Mouse (Mus musculus) subcutaneous adipose tissue, adult 2 months (tissue): Measurements from ENCODE around the gene Vmn2r107. TPM values are rescaled to one million over a fixed set of nuclear protein-coding genes. Genes with fewer than 3 reads are reported as not detected.

Source experiments
- polyA plus RNA-seq: library from polyadenylated mRNA; depleted of rRNA; stranded (reverse); fragments of >200 nt; gene quantifications from 2 replicates; pipeline ENCODE4 v1.2.3, GENCODE M21; 2012; ENCODE audit warnings: low replicate concordance; rRNA removed

The Vmn2r107 gene
- polyA plus RNA-seq, result not detected in 2 replicates

GRCm38 (mm10) chr17:20344942-20345341 is at the start of gene Vmn2r107:
Vmn2r107 (plus strand) TSS chr17:20345242.

DNA sequence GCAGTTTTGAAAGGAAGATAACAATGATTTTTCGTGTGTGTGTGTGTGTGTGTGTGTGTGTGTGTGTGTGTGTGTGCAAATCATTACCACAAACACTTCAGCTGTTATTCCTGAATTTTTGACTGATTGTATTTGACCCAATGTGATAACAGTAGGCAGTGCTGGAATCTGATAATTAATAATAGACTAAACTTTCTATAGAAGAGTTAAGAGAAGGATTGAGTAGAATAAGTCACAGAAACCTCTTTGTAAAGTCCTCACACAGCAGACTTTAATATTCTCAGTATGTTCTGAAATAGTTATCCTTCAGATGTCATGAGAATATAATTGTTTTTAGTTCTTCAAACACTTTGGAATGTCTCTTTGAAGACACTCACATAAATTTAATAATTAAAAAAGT is 68.8 kb downstream of the Vmn2r107 start, which contains the start of gene Vmn1r224:
TSS of gene Vmn1r224 (plus strand) at position 301 of the 400 bp plus-strand sequence.

Other genes with a start within 250 kb of the Vmn2r107 start
- not detected in 2 replicates for gene Fpr-rs7, start 231.0 kb upstream of the Vmn2r107 start, polyA plus RNA-seq
- gene Fpr-rs6, start 162.1 kb upstream of the Vmn2r107 start, polyA plus RNA-seq, result not detected in 2 replicates
- gene Vmn2r105, start 110.2 kb upstream of the Vmn2r107 start, polyA plus RNA-seq, result not detected in 2 replicates
- gene Vmn2r106, start 59.7 kb upstream of the Vmn2r107 start, polyA plus RNA-seq, result not detected in 2 replicates
- not detected in 2 replicates for gene Vmn1r224, start 68.9 kb downstream of the Vmn2r107 start, polyA plus RNA-seq
- gene Vmn2r108, start 136.1 kb downstream of the Vmn2r107 start, polyA plus RNA-seq, result not detected in 2 replicates
- not detected in 2 replicates for gene Vmn1r225, start 152.9 kb downstream of the Vmn2r107 start, polyA plus RNA-seq
- gene Vmn2r109, start 219.5 kb downstream of the Vmn2r107 start, polyA plus RNA-seq, result not detected in 2 replicates